Mouse (Mus musculus): ENCODE data around the gene Grap2.

Grap2 gene

GRCm38 (mm10) chr15:80599843-80600242 lies 27.4 kb downstream of the Grap2 start:
- DNase-seq (ENCODE audit: low read depth, low spot score), result no peak

DNA sequence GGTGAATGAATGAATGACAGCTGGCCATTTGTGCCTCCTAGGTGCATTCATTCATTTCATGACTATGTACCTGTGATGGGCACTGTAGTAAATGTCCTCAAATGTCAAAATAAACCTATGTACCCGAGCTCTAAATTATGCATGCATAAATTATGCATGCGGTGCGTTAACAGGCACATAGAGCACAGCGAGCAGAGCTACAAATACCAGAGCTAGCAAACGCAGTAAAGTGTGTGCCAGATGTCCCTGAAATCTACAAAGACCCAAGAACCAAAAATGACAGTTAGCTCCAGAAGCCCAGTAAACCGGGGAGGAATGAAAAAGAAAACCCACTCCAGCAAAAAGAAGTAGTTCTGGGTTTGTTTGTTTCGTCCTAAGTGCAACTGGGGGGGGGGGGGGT lies 29.1 kb downstream of the Grap2 start:
- no peak for DNase-seq (ENCODE audit: low read depth, low spot score)

DNA sequence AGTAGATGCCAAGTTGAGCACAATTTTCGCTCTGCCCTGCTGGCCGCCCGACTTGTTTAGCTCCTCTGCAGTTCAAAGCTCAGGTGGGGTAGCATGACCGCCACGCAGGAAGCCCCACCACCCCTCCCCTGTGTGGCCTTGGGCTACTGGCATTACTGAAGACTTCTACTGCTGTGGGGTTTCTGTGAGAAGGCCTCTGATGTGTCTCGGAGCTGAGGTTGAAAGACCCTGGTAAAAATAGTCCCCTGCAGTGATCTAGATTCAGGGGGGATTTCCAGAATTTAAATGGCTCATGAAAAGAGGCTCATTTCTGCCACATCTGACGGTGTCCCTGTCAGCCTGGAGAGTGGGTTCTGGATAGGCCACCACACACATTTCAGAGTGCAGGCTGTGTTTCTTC lies 30.1 kb downstream of the Grap2 start:
- peak; percentile 68 for DNase-seq (ENCODE audit: low read depth, low spot score)

DNA sequence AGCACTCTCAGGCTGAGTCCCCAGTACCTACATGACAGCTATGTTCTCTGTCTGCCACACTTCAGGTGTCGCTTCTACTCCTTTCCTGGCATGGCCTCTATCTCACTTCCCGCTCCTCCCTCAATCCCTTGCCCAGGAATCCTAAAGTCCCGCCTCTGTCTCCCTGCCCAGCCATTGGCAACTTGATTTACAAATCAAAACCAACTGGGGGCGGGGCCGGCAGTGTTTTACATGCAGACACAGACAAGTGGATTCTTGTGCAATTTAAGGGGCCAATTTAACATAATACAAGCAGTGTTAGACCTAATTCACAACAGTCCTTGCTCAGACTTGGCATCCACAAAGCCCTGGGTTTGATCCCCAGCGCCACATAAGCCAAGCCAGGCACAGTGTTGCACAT lies 31.6 kb downstream of the Grap2 start:
- DNase-seq (ENCODE audit: low read depth, low spot score), result no peak

DNA sequence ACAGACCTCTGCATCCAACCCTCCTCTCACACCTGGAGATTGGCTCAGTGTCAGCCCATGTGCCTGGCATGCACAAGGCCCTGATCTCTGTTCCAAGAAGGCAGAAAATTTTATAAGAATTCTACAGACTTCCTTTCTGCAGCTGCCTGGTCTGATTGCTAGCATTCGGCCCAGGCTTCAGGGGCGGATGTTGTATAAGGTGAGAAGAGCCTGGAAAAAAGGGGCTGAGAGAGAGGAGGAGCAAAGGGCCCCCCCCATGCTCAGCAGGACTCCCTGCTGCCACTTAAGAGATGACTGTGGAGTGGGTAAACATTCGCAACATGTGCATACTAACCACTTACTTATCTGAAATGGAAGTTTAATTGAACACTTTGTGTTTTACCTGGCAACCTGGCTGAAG lies 35.6 kb downstream of the Grap2 start:
- peak; percentile 46 for DNase-seq (ENCODE audit: low read depth, low spot score)

DNA sequence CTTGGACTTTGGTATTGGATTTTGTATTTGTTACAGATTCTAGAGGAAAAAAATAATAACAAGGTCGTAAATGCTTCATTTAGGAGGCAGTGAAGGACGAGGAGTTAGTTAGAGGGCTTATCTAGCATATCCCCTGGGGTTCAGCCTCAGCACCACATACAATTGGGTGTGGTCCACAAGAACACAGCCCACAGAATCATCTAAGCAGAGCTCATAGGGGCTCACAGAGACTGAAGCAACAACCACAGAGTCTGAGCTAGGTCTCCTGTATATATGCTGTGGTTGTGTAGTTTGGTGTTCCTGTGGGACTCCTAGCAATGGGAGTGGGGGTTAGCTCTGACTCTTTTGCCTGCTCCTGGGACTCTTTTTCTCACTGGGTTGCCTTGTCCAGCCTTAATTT lies 37.9 kb downstream of the Grap2 start:
- DNase-seq (ENCODE audit: low read depth, low spot score), result peak; percentile 50

DNA sequence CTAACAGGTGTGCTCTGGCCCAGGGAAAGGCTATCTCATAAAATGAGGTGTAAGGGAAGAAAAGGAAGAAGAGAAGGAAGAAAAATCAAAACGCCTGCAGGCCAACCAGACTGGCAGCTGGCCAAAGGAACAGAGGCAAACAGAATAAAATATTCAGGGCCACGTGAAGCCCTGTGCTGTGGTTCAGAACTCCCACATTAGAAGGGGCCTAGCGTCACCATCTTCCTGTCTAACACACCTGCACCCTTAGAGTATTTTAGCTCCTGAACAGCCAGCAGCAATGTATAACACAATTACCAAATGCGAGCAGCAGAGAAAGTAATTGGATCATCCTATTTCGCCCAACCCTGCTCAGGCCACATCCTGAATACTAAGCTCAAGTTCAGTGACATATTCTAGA lies 39.1 kb downstream of the Grap2 start:
- DNase-seq (ENCODE audit: low read depth, low spot score), result peak; percentile 81

- no peak for DNase-seq (ENCODE audit: low read depth, low spot score)
Observed at GRCm38 (mm10) chr15:80613904-80614303, 41.5 kb downstream of the Grap2 start.

GRCm38 (mm10) chr15:80614500-80615289 lies 42.3 kb downstream of the Grap2 start:
- DNase-seq (ENCODE audit: low read depth, low spot score), result peak; percentile 58

DNA sequence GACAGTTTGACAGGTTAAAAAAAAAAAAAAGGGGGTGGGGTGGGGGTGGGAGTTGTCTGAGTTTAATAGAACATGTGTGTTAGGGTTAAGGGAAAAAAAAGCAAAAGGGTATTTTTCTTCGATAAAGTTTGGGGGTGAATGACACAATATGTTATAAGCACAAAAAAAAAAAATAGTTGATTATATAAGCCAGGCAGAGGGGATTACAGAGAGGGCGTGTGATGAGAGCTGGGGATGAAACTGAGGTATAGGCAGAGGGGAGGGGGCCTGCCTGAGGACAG lies 42.8 kb downstream of the Grap2 start:
- DNase-seq (ENCODE audit: low read depth, low spot score), result no peak

GRCm38 (mm10) chr15:80615636-80616383 lies 43.4 kb downstream of the Grap2 start:
- peak; percentile 73 for DNase-seq (ENCODE audit: low read depth, low spot score)

- peak; percentile 73 for DNase-seq (ENCODE audit: low read depth, low spot score)
Observed at GRCm38 (mm10) chr15:80617839-80618238, 45.4 kb downstream of the Grap2 start.

- no peak for DNase-seq (ENCODE audit: low read depth, low spot score)
Observed at GRCm38 (mm10) chr15:80619166-80619565, 46.8 kb downstream of the Grap2 start.

GRCm38 (mm10) chr15:80619786-80620185 lies 47.4 kb downstream of the Grap2 start:
- DNase-seq (ENCODE audit: low read depth, low spot score), result peak; percentile 61

GRCm38 (mm10) chr15:80620371-80620770 lies 48.0 kb downstream of the Grap2 start:
- DNase-seq (ENCODE audit: low read depth, low spot score), result no peak

GRCm38 (mm10) chr15:80623171-80623837 lies 50.9 kb downstream of the Grap2 start:
- DNase-seq (ENCODE audit: low read depth, low spot score), result no peak

DNA sequence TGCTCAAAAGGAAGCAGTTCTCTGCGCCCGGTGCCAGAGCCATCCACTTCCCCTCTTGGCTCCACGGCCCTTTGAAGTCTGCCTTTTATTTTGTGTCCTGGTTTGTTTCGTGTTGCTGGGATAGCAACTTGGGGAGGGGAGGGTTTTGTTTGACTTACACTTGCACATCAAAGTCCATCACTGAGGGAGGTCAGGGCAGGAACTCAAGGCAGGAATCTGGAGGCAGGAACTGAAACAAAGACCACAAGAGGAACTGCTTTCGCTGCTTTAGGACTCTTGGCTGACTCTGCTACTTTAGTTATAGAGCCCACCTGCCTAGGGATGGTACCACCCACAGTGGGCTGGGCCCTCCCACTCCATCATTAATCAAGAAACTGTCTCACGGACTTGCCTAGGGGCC lies 54.1 kb downstream of the Grap2 start:
- DNase-seq (ENCODE audit: low read depth, low spot score), result no peak

DNA sequence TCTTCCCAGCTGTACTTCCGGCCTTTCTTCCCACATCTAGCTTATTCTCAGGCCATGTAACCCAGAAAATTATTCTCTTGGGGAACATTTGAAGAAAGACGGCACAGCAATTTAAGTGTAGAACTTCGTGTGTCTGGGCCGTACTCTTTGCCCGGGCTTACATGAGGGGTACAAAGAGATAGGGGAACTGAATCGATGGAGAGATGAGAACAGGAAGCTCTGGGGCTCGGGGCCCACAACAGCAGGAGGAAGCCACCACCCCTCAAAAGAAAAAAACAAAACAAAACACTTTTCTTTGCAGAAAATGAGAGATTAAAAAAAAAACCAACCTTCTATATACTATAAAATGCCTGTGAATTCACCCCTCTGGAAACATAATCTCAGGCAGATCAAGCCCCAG lies 57.8 kb downstream of the Grap2 start:
- DNase-seq (ENCODE audit: low read depth, low spot score), result peak; percentile 50

DNA sequence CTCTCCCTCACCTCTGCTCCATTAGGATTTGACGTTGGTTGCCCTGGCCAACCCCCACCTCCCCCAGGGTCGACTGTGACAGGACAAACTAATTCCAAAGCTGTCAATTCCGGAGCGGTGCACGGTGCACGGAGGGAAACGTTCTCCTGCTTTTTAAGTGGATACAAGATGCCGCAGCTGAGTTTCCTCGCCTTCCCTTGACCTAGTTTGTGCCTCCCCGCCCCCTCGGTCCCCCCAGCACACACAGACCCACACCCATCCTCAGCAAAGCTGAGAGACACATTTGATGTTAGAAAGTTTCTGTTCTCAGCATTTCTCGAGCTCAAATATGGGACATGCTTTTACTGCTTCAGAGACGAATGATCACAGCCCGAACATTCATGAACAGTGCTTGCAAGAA lies 58.3 kb downstream of the Grap2 start:
- DNase-seq (ENCODE audit: low read depth, low spot score), result no peak

DNA sequence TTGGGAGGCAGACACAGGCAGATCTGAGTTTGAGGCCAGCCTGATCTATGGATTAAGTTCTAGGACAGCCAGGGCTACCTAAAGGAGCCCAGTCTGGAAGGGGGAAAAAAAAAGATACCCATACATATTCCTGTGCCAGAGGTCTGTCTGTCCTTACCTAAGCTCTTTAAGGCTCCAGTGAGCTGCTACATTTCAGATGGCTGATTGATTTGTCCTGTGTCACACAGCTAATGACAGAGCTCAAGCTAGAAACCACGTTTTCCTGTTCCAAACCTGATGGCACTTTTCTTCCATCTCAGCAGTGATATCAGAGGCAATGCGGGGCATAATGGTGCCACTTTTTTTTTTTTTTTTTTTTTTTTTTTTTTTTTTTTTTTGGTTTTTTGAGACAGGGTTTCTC lies 58.9 kb downstream of the Grap2 start:
- DNase-seq (ENCODE audit: low read depth, low spot score), result peak; percentile 42

DNA sequence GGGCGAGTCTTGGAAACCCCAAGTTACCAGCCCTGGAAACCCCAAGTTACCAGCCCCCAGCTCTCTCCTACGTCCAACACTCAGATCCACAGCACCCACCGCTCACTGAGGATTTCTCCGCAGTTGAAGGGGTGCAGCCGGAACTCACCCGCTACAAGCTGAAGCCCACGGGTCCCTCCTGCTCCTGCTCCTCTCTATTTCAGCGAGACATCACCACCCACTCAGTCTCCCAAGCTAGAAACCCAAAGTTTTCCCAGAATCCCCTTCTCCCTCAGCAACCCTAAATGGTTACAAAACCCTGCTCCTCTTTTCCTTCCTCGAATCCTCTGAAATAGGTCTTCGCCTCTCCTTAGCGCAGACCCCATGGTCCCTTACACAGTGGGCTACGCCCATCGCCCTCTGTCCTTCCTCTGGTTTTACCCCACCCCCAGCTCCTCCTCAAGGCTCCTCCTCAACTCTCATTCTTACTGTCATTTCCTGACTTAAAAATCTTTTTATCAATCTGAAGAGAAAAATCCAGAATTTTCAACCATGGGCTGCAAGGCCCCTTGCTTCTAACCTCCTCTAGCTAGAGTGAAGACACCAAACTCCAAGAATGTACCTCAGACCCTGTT lies 60.0 kb downstream of the Grap2 start:
- peak; percentile 44 for DNase-seq (ENCODE audit: low read depth, low spot score)
